9 mouse cellular contexts compared by ENCODE assay signal in the genomic region with DNA sequence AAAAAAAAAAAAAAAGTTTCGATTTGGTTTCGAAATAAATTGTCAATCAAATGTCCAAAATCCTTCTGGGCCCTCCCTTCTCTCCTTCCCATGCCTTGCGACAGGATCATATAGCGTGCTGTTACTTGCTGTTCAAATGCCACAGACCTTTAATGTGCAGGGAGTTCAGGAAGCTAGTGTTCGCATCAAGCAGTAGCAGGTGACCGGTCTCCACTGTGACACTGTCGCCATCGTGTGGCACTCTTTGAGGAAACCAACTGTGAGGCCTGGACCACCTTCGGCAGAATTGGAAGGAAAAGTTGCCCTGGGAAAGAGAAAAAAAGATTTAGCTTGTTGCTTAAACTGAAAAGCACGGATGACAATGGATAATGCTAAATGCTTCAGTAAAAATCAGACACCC.
DNase-seq lines count a peak whose midpoint lies in the region; ATAC-seq and TF ChIP-seq lines count a peak whose summit lies in the region.
"Had no signal": no experiment of that assay in that cellular context is flagged by ENCODE, and none has a peak within 500 bp of the region (broad histone marks: within the 10 kb centered on the region; RNA-seq: fewer than 3 reads in every experiment).

No protein-coding gene starts in this region.

- H3K27ac ChIP-seq in kidney, embryonic 15.5 days: no peak overlapping the region
- no peak overlapping the region for H3K27ac ChIP-seq in forebrain, postnatal 0 days (ENCODE audit: low read depth, low read length)
- no peak overlapping the region for H3K27ac ChIP-seq in midbrain, embryonic 16.5 days (ENCODE audit: low read length)
- H3K27ac ChIP-seq: lung, embryonic 15.5 days had no signal

- DNase-seq in kidney, adult 11 months: no peak
- peak; percentile 73 to 78 for DNase-seq in cerebellum, postnatal 10 days
- peak; percentile 74 for DNase-seq in forebrain, postnatal 0 days
- peak; percentile 50 to 73 for DNase-seq in layer of hippocampus, postnatal 14 days (ENCODE audit: low spot score in 2 of 2)
- no peak for DNase-seq in adipocyte (ENCODE audit: low spot score)

- H3K4me2 ChIP-seq in kidney, embryonic 15.5 days: no peak overlapping the region
- H3K4me2 ChIP-seq in forebrain, postnatal 0 days (ENCODE audit: low read depth): no peak overlapping the region
- H3K4me2 ChIP-seq in midbrain, embryonic 16.5 days (ENCODE audit: low read length): no peak overlapping the region
- H3K4me2 ChIP-seq: lung, embryonic 15.5 days had no signal

- H3K9me3 ChIP-seq in kidney, embryonic 15.5 days (replicated peaks): no peaks in the 10 kb centered on the region
- no peaks in the 10 kb centered on the region for H3K9me3 ChIP-seq in forebrain, postnatal 0 days (ENCODE audit: low read length)
- H3K9me3 ChIP-seq in midbrain, embryonic 16.5 days (replicated peaks; ENCODE audit: control insufficient read depth, low read length, poor library complexity, severe bottlenecking): no peaks in the 10 kb centered on the region
- H3K9me3 ChIP-seq: lung, embryonic 15.5 days had no signal

- ATAC-seq in kidney, embryonic 15.5 days (replicated peaks; ENCODE audit: low FRiP score): peak; percentile 79
- peak; percentile 90 for ATAC-seq in forebrain, postnatal 0 days
- peak; percentile 89 for ATAC-seq in midbrain, embryonic 16.5 days
- no peak for ATAC-seq in erythroblast, adult 5-6 weeks (replicated peaks; ENCODE audit: low FRiP score, poor library complexity, severe bottlenecking)

- H3K27me3 ChIP-seq in kidney, embryonic 15.5 days: no peaks in the 10 kb centered on the region
- no peaks in the 10 kb centered on the region for H3K27me3 ChIP-seq in forebrain, postnatal 0 days (ENCODE audit: insufficient read depth, low read length)
- H3K27me3 ChIP-seq in midbrain, embryonic 16.5 days (ENCODE audit: control insufficient read depth, insufficient read depth, low read depth, low read length): no peaks in the 10 kb centered on the region
- H3K27me3 ChIP-seq: lung, embryonic 15.5 days had no signal

- H3K36me3 ChIP-seq in kidney, embryonic 15.5 days: no peaks in the 10 kb centered on the region
- no peaks in the 10 kb centered on the region for H3K36me3 ChIP-seq in forebrain, postnatal 0 days (ENCODE audit: insufficient read depth)
- no peaks in the 10 kb centered on the region for H3K36me3 ChIP-seq in midbrain, embryonic 16.5 days (ENCODE audit: control insufficient read depth, insufficient read depth, low read length)
- H3K36me3 ChIP-seq: lung, embryonic 15.5 days had no signal

- H3K9ac ChIP-seq in kidney, embryonic 15.5 days: no peak overlapping the region
- no peak overlapping the region for H3K9ac ChIP-seq in forebrain, postnatal 0 days
- no peak overlapping the region for H3K9ac ChIP-seq in midbrain, embryonic 16.5 days (ENCODE audit: low read depth, low read length)
- H3K9ac ChIP-seq: lung, embryonic 15.5 days had no signal

- peak; percentile 88 for TF ChIP-seq CTCF in forebrain, postnatal 0 days (IDR thresholded peaks at IDR 0.05; ENCODE audit: low read depth)

- no peaks in the 10 kb centered on the region for H3K4me1 ChIP-seq in kidney, embryonic 15.5 days
- no peaks in the 10 kb centered on the region for H3K4me1 ChIP-seq in forebrain, postnatal 0 days (ENCODE audit: insufficient read depth)
- no peaks in the 10 kb centered on the region for H3K4me1 ChIP-seq in midbrain, embryonic 16.5 days (ENCODE audit: control insufficient read depth, insufficient read depth, low read length)
- H3K4me1 ChIP-seq: lung, embryonic 15.5 days had no signal

- 25% methylated on average over 10 of the region's 10 CpGs for WGBS in kidney, embryonic 15.5 days
- 20% methylated on average over 10 of the region's 10 CpGs for WGBS in forebrain, postnatal 0 days
- WGBS in midbrain, embryonic 16.5 days: 23% methylated on average over 10 of the region's 10 CpGs

- no peak overlapping the region for H3K4me3 ChIP-seq in kidney, embryonic 15.5 days (replicated peaks)
- H3K4me3 ChIP-seq in forebrain, postnatal 0 days (ENCODE audit: low read depth, low read length): no peak overlapping the region
- no peak overlapping the region for H3K4me3 ChIP-seq in midbrain, embryonic 16.5 days (ENCODE audit: low read depth, low read length)
- H3K4me3 ChIP-seq: lung, embryonic 15.5 days had no signal

Comparison
In these comparisons a context has a peak if more than half of its experiments do, and no peak if none do; other contexts are left out.
1. DNase-seq: peak in cerebellum, postnatal 10 days (2 of 2), forebrain, postnatal 0 days (single experiment) and layer of hippocampus, postnatal 14 days (2 of 2); none in kidney, adult 11 months (single experiment) and adipocyte (single experiment).